Mouse (Mus musculus) testis, adult 2 months (tissue): ENCODE results near the gene Kank1.

ENCODE experiments used
- CTCF ChIP-seq: fragments of 200-500 bp; IDR thresholded peaks from 2 replicates; pipeline ENCODE4 v1.5.1; 2012; ENCODE audit warnings: low read depth, mild to moderate bottlenecking, inconsistent platforms, low read length, moderate library complexity; ENCODE audit not compliant: control insufficient read depth, insufficient read depth, insufficient replicate concordance
- POLR2A ChIP-seq: fragments of 200-500 bp; IDR thresholded peaks from 2 replicates; pipeline ENCODE4 v1.6.1; 2012; ENCODE audit warnings: low read depth, mild to moderate bottlenecking, inconsistent platforms, low read length, moderate library complexity; ENCODE audit not compliant: control insufficient read depth

DNA sequence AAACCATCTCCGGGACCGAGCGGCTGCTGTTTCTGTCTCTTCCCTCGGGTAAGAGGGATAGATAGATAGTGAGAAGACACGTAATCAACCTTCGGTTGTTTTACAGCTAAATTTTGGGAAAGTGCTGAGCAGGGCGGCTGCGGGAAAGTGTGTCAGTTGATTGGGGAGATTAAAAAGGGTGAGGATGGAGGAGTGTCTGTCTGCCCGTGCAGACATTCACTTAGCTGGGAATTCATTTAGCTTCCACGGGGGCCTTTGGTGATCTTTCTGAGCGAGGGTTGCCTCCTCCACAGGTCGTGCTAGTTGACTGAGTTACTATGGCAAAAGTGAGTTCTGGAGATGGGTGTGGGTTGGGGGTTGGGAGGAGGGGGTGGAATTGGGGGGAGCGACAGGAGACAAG, 1.3 kb downstream of the Kank1 start:
- TF ChIP-seq POLR2A (no peak), CTCF (no peak)
